Mouse (Mus musculus) gastrocnemius, adult 2 months (tissue): ENCODE measurements around the gene 2010111I01Rik. TPM values are rescaled to one million over a fixed set of nuclear protein-coding genes. Genes with fewer than 3 reads are reported as not detected.

ENCODE experiments used
- DNase-seq: peaks from one replicate; pipeline ENCODE4 v3.0.0; 2022
- H3K27ac ChIP-seq: fragments of 200-600 bp; 2 replicates; pipeline ENCODE4 v1.8.1; 2022; ENCODE audit warnings: mild to moderate bottlenecking
- H3K4me3 ChIP-seq: fragments of 200-600 bp; 2 replicates; pipeline ENCODE4 v1.8.1; 2022; ENCODE audit warnings: mild to moderate bottlenecking, moderate library complexity
- CTCF ChIP-seq: fragments of 200-600 bp; IDR thresholded peaks from 2 replicates; pipeline ENCODE4 v1.8.1; 2022; ENCODE audit warnings: antibody characterized with exemption, mild to moderate bottlenecking, moderate library complexity
- intact Hi-C: fragments of 180-260 bp; cut with DNase I; formaldehyde crosslinking; loops from one replicate; pipeline ENCODE4 v1.15.1; 2025
- total RNA-seq, 2 experiments: library from RNA; stranded (reverse); gene quantifications; 2 replicates each; pipeline ENCODE4 v1.2.3; 2021

2010111I01Rik gene
- total RNA-seq, 2 experiments from 2014 or later, result 56.8 to 61.4 TPM

DNA sequence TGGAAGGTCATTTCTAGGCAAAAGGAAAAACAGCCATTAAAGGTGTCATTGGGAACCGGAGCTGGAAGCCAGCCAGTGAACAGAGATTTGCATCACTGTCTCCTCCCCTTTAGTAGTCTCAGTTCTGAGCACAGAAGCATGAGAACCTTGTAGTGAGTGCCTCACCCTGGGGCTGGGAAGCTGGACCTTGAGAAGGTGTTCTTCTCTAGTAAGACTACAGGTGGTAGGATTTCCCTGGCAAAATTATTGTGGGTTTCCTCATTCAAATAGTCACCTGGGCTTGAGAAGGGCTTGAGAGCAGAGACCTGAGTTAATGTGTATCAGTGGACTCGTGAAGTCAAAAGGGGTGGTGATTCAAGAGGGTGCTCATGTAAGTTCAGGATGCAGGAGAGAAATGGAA, 224.1 kb downstream of the 2010111I01Rik start:
- DNase-seq, result no peak
- H3K4me3 ChIP-seq, result no peak overlapping the region
- intact Hi-C loops, result loop anchor here (5.0 kb wide), 1 partner anchor 48 kb away; no protein-coding TSS in a partner anchor
- no peak for TF ChIP-seq CTCF
- H3K27ac ChIP-seq, result no peak overlapping the region

DNA sequence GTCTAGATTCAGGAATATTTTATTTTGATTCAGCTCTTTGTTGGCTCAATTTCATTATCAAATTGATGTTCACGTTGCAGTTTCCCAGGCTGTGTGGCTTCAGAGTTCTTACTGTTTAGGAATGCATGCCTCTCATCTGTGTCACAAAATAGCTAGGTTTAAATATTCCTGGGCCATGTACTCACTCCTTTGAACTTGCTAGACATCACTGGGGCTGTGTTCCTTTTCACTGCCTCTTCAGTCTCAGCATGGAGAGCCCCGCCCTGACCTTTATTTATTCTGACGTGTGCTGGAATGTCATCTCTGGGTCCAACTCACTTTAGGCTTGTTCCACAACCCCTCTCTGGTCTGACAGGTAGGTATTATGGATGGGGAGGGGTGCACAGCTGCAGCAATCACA, 228.7 kb downstream of the 2010111I01Rik start:
- DNase-seq, result no peak
- Histone ChIP-seq H3K27ac (no peak overlapping the region), H3K4me3 (no peak overlapping the region)
- intact Hi-C loops, result no loop called here
- no peak for TF ChIP-seq CTCF

DNA sequence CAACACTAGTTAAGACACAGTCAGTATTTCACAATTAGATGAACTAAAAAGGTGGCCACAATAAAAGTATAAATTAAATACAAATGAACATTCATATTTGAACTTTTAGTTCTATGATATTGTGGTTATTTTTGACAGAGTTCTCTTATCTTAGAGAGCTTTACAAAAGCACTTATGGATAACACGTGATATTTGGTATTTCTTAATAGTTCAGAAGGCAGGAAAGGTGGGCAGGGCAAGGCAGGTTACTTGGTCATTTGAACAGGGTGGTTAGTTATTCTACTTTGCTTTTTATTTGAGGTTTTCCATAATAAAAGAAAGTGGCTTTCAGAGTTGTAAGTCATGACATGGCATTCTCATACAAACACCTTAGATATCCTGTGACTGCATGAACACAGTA, 233.3 kb downstream of the 2010111I01Rik start:
- DNase-seq, result no peak
- H3K27ac ChIP-seq, result no peak overlapping the region
- intact Hi-C loops, result no loop called here
- TF ChIP-seq CTCF, result no peak
- no peak overlapping the region for H3K4me3 ChIP-seq

DNA sequence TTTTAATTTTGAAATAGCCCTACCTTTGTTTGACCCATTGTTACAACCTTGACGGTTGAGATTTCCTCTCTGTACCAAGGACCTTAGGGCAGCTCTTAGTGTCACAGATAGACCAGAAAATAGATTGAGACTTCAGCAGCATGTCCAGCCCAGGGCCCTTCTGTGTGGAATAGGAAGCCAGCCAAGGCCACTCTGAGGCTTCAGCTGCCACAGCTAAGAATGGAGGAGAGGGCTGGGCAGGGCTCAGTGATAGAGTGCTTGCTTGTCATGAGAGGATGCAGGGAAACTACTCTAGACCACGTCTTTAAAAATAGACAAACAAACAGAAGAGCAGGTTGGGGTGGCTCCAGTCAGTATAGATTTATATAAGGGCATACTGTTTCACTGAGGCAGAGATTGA, 234.9 kb downstream of the 2010111I01Rik start:
- H3K4me3 ChIP-seq, result no peak overlapping the region
- intact Hi-C loops, result no loop called here
- no peak for TF ChIP-seq CTCF
- DNase-seq, result no peak
- H3K27ac ChIP-seq, result no peak overlapping the region

DNA sequence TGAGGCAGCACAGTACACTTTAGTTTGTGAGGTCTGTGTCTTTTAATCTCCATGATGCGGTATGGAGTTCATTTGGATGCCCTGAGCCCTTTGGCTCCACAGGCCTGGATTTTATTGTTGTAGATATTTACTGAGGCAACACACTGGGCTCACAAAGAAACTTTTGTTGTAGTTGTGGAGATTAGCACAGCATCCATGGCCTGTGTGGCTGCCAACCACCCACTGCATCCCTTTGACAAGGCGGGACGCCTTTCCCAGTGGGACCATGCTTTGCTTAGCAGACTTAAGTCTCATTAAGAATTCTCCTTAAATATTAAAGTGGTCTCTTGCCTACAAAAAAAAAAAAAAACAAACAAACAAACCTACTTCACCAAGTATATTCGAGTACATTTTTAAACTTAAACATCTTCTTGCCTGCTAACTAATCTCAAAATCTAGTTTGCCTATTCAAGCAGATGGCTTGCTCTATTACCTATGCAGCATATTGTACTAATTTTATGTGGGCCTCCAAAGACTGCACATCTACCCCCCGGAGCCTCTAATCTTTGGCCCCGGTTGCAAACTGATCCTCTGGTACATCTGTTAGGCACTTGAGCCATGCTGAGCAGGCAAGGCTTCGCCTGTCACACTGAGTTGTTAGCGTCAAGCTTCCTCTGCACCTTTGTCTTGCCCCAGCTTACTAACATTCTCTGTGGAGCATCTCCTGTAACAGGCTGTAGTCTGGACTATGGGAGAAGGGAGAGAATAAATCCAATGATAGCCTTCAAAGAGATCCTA, 239.0 kb downstream of the 2010111I01Rik start:
- no peak for DNase-seq
- 0 out of 2 replicates have a peak overlapping the region, but pooled peaks have one; percentile 3 for H3K27ac ChIP-seq
- no peak overlapping the region for H3K4me3 ChIP-seq
- intact Hi-C loops, result no loop called here
- TF ChIP-seq CTCF, result no peak

DNA sequence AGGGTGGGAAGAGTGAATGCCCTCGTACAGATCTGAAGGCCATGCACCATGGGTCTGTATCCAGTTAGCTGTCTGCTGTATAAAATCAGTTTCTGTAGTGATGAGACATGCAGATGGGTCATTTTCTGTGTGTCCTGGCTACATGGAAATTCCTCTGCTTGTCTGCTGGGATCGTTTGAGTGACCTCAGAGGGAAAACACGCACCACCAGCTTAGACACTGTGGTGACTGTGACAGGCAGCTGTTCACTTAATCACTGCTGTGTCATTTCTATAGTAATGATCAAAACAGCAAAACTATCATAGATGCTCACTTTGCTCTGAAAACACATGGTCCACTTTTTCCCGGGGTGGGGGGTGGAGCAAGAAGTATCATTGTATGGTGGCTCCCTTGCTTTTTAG, 241.1 kb downstream of the 2010111I01Rik start:
- DNase-seq, result no peak
- no peak overlapping the region for H3K27ac ChIP-seq
- intact Hi-C loops, result no loop called here
- no peak for TF ChIP-seq CTCF
- no peak overlapping the region for H3K4me3 ChIP-seq

DNA sequence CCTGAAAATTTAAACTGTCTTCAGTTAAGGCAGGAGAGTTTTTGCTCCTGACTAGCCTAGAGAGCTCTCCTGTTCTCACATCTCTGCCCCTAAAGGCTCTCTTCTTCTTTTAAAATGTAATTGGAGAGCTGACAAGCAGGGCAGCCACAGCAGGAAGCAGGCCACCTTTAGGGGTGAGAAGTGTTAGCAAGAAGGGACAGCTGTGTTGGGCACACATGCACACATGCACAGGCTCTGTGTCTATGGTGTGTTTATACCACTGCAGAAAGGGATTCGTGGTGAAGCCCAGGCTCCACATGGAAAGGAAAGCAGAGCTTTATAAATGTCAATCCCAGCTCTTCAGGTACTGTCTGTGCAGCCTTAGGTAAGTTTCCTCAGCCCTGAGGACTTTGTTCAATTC, 241.7 kb downstream of the 2010111I01Rik start:
- DNase-seq, result no peak
- H3K27ac ChIP-seq, result no peak overlapping the region; the same call in 1 of the 2 replicates
- no peak overlapping the region for H3K4me3 ChIP-seq
- TF ChIP-seq CTCF, result no peak
- intact Hi-C loops, result no loop called here

DNA sequence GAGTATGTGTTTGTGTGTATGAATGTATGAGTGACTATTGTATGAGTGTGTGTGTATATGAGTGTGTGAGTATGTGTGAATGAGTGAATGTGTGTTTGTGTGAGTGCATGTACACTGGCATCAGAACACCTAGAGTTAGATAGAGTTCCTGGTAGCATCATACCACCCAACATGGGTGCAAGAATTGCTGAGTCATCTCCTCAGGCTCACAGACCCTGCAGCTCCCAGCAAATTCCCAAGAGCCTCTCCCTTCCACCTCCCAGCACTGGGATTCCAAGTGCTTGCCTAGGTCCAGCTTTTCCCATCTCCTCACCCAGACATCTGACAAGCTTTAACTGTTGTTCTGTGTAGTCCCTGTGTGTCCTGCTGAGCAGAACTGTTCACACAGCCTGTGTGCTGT, 251.8 kb downstream of the 2010111I01Rik start:
- intact Hi-C loops, result no loop called here
- no peak for DNase-seq
- TF ChIP-seq CTCF, result no peak
- H3K4me3 ChIP-seq, result no peak overlapping the region
- no peak overlapping the region for H3K27ac ChIP-seq

DNA sequence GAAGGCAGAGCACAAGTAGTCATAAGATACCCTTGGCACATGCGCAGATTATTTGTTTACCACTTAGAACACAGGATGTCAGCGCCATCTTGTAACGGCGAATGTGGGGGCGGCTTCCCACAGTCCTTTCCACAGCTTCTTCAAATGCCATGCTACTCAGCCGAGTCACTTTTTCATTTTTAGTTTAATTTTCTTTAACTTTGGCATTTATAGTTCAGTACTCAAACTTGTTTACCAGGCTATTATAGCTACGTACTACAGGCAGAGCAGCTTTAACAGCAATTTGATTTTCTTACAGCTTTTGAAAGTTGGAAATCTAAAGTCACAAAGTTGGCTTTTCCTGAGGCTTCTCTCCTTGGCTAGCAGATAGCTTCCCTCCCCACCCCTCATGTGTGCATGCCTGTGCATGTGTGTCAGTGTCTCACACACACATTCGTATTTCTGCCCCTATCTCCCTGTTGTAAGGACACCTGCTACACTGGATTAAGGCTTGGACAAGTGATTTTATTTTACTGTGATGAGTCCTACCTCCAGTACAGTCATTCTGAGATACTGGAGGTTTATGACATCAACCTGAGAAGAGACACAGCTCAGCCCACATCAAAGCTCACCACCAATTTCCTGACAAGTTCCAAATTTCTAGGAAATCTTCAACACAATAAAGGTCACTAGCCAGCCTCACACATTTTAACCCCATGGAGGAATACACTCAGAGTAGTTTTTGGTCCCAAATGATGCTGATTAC, 258.5 kb downstream of the 2010111I01Rik start:
- H3K4me3 ChIP-seq, result no peak overlapping the region
- no peak for TF ChIP-seq CTCF
- intact Hi-C loops, result no loop called here
- H3K27ac ChIP-seq, result no peak overlapping the region
- no peak for DNase-seq

DNA sequence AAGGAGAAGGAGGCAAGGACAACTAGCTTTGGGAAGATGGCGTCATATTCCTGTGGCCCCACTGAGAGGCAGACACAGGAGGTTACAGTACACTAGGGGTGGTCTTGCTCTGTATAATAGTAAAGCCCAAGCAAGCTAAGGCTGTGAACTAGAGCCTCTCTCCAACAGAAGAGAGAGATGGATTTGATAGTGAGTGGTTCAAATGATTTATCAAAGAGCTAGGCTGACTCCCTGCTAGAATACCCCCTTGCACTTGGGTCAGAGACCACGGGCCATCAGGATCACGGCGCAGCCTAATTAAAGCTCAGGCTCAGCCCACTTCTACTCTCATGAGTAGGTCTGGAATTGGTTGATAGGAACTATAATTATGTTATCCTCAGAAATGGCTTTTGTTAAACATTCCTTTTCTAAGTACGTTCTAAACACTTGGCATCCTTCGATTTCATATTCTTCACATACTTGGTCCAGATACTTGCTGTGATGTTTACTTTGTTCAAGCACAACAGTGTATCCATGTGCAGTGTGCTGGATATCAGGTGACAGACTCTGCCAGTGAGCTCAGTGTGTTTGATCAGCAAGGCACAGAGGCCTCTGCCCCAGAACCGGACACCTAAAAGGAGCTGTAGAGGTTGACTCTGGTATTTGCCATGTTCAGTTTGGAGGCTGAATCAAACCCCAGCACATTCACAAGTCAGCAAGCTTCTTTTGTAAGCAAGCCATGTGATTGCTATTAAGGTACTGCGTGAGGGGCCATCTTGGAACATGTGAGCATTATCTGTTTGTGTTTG, 261.3 kb downstream of the 2010111I01Rik start:
- no peak for DNase-seq
- H3K27ac ChIP-seq, result no peak overlapping the region
- intact Hi-C loops, result no loop called here
- no peak overlapping the region for H3K4me3 ChIP-seq
- TF ChIP-seq CTCF, result no peak

DNA sequence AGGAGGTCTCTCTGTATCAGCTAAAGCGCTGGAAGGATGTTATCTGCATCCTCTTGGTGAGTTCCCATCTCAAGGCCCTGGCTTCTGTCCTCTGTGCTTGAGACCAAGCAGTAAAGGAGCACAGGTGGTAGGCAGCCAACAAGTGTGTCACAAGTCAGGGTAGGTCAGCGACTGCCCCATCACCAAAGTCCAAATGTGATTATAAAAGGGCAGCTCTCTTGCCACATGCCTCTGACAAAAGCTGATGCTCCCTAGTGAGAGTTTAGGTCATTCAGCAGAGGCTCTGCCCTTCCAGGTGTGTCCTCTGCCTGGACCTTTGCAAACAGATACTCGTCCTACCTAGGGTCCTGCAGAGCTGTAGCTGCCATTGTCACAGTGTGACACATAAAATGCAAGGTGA, 263.1 kb downstream of the 2010111I01Rik start:
- intact Hi-C loops, result no loop called here
- H3K4me3 ChIP-seq, result no peak overlapping the region
- no peak overlapping the region for H3K27ac ChIP-seq
- DNase-seq, result no peak
- TF ChIP-seq CTCF, result no peak

DNA sequence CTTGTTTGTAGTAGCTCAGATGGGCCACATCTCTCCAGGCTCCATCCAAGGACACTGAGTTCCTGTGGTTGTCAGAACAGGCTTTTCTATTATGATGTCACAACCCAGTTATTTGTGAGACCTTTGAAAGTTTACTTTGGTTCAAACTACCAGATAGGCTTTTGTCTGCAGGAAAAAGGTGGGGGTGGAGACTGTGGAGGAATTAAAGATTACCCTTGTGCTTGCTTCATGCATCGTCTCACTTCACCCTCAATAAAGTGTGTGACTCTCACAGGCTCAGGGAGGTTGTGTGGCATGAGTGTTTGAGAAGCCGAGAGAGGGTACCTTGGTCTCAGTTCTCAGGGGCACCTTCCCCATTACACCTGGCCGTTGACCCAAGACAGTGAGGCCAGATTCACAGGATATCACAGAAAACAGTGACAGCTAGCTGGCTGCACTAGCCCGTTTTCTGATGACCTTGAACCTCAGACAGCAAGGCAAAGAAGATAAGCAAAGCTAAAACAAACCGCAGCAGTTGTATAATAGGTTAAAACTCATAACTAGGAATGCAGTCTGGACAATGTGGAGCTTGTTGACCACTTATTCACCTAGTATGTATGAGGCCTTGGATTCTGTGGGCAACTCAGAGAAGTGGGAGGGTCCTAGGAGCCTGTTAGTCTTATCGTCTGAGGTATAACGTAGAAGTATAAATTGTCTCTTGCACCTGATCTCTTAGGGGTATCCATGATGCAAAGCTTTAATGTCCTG, 266.4 kb downstream of the 2010111I01Rik start:
- peak overlapping the region; percentile 28; the same call in 1 of the 2 replicates for H3K27ac ChIP-seq
- no peak for DNase-seq
- TF ChIP-seq CTCF, result no peak
- no peak overlapping the region for H3K4me3 ChIP-seq
- intact Hi-C loops, result no loop called here

DNA sequence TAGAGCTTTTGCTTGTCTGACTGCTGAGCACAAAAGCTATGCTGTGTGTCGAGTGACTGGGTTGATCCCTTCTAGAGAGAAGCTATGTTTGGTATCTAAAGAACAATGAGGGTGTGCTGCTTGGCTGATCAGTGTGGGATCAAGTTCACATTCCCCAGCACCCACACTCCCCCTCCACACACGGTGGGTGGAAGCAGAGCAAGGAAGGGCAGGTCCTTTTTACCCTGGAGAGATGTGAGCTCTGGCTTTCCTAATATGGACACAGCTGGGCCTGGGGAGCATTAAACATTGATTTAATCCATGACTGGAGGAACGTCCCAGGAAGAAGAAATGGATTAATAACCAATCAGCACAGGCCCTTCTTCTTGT, 267.0 kb downstream of the 2010111I01Rik start:
- intact Hi-C loops, result no loop called here
- H3K4me3 ChIP-seq, result no peak overlapping the region
- H3K27ac ChIP-seq, result peak overlapping the region; percentile 28
- TF ChIP-seq CTCF, result no peak
- no peak for DNase-seq
